Mouse (Mus musculus) kidney, embryonic 16.5 days (tissue): ENCODE data around the gene Yy1. TPM values are rescaled to one million over a fixed set of nuclear protein-coding genes. Genes with fewer than 3 reads are reported as not detected.

Experiments
- ATAC-seq: fragments of 200-750 bp; cut with Nextera tagmentation; 2 replicates; pipeline ENCODE4 v1.8.0; 2017; ENCODE audit warnings: moderate TSS enrichment; ENCODE audit not compliant: low FRiP score, low TSS enrichment
- H3K27ac ChIP-seq: fragments of 300-500 bp; sonication (generic); 2 replicates; pipeline ENCODE4 v1.5.1; 2014; ENCODE audit warnings: low read length
- H3K27me3 ChIP-seq: fragments of 300-500 bp; sonication (generic); 2 replicates; pipeline ENCODE4 v1.6.1; 2014; ENCODE audit warnings: low read length, control low read depth, mixed read lengths; ENCODE audit not compliant: insufficient read depth
- H3K36me3 ChIP-seq: fragments of 300-500 bp; sonication (generic); 2 replicates; pipeline ENCODE4 v1.6.1; 2014; ENCODE audit warnings: low read length, control low read depth, mixed read lengths; ENCODE audit not compliant: insufficient read depth
- H3K4me1 ChIP-seq: fragments of 300-500 bp; sonication (generic); 2 replicates; pipeline ENCODE4 v1.6.1; 2014; ENCODE audit warnings: low read length, control low read depth, mixed read lengths; ENCODE audit not compliant: insufficient read depth
- H3K4me2 ChIP-seq: fragments of 300-500 bp; sonication (generic); replicated peaks from 2 replicates; pipeline ENCODE4 v1.6.1; 2014; ENCODE audit warnings: low read depth, low read length
- H3K4me3 ChIP-seq: fragments of 300-500 bp; sonication (generic); 2 replicates; pipeline ENCODE4 v1.5.1; 2014; ENCODE audit warnings: mild to moderate bottlenecking, low read length
- H3K9ac ChIP-seq: fragments of 300-500 bp; sonication (generic); replicated peaks from 2 replicates; pipeline ENCODE4 v1.6.1; 2014; ENCODE audit warnings: low read length
- H3K9me3 ChIP-seq: fragments of 300-500 bp; sonication (generic); 2 replicates; pipeline ENCODE4 v1.6.1; 2016; ENCODE audit warnings: low read length, control low read depth
- WGBS: fragments of 180-500 bp; shearing (Covaris S2); extraction: QIAGEN DNeasy Blood & Tissue Kit; methylation state at CpG from one replicate; pipeline ENCODE4 v1.1.7; 2014; 5-methylcytosine and 5-hydroxymethylcytosine counted together
- polyA plus RNA-seq: library from polyadenylated mRNA; unstranded; fragments of >200 nt; fragmentation: Nextera tagmentation; extraction: Ambion mirVana; gene quantifications from 2 replicates; pipeline ENCODE4 v1.2.1, GENCODE M21; 2015

Gene Yy1
- polyA plus RNA-seq, 1 experiment from 2014 or later, result 16.9 TPM

GRCm38 (mm10) chr12:108831966-108832643, 39.3 kb downstream of the Yy1 start:
- Histone ChIP-seq H3K9me3 (no peaks in the 10 kb centered on the region), H3K36me3 (peaks cover 11% of the 10 kb centered on the region), H3K9ac (no peak overlapping the region; the same call in 1 of the 2 replicates), H3K4me2 (no peak overlapping the region), H3K4me1 (peaks cover 34% of the 10 kb centered on the region), H3K27ac (0 out of 2 replicates have a peak overlapping the region, but pooled peaks have one; percentile 12), H3K4me3 (no peak overlapping the region), H3K27me3 (no peaks in the 10 kb centered on the region)
- 38% methylated on average over 9 of the region's 9 CpGs for WGBS
- ATAC-seq, result no peak

DNA sequence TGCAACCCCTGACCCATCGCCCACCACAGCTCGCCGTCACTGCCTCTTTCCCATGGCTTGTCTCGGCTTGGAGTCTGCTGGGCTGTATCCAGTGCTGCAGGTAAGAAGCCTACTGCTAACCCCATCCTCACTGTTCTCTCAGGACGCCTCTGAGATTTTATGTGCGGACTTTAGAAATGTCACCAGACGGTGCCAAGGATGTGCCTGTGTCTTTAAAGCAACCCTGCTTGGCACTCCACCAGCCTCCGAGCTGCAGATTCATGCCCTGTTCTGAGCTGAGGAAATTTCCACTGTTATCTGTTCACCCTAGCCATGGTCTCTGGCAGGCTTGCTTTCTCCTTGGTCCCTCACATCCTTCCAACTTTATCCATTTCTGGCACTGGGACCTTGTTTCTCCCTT, 40.1 kb downstream of the Yy1 start:
- no peak overlapping the region for H3K4me2 ChIP-seq
- H3K4me1 ChIP-seq, result peaks cover 41% of the 10 kb centered on the region
- H3K9me3 ChIP-seq, result no peaks in the 10 kb centered on the region
- H3K27me3 ChIP-seq, result no peaks in the 10 kb centered on the region
- no peak for ATAC-seq
- no peak overlapping the region for H3K9ac ChIP-seq
- 76% methylated on average over 8 of the region's 8 CpGs for WGBS
- 0 out of 2 replicates have a peak overlapping the region, but pooled peaks have one; percentile 12 for H3K27ac ChIP-seq
- H3K36me3 ChIP-seq, result peaks cover 6% of the 10 kb centered on the region
- H3K4me3 ChIP-seq, result no peak overlapping the region

DNA sequence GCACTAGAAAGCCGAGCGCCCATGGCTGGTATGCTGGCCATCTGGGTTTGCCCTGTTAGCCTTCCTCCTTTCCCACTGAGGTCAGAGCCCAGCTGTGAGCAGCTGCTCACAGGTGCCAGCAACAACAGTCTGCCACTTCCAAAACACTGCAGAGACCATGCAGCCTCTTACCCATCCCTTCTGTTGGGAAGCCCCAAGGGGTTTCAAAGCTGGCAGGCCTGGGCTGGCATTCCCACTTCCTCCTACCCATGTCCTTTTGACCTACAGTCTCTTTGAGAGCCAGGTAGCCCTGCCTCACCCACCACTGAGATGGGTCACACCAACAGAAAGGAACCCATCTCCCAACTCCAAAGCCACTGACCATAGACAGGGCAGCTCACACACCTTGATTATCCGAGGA, 40.6 kb downstream of the Yy1 start:
- no peak for ATAC-seq
- no peak overlapping the region for H3K9ac ChIP-seq
- WGBS, result 91% methylated on average over 3 of the region's 3 CpGs
- H3K4me2 ChIP-seq, result no peak overlapping the region
- no peak overlapping the region for H3K4me3 ChIP-seq
- H3K9me3 ChIP-seq, result no peaks in the 10 kb centered on the region
- no peaks in the 10 kb centered on the region for H3K27me3 ChIP-seq
- H3K27ac ChIP-seq, result no peak overlapping the region
- H3K4me1 ChIP-seq, result peaks cover 47% of the 10 kb centered on the region
- peaks cover under 1% of the 10 kb centered on the region; the same call in 1 of the 2 replicates for H3K36me3 ChIP-seq

DNA sequence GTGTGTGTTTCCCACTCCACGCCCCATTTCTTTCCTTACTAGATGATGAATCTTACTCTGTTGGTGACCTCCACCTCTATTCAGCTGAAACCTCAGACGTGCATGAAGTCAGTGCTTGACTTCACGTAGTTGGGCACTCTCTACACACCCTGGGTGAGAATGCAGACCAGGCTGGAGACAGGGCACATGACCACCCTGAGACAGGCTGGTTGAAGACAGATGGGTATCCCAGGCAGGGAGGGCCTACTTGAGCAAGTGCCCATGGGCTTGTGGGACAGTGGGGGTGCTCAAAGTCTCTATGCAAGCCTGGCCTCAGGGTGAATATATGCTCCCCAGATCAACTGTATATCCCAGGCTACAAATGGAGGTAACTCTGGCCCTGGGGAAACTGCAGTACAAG, 41.6 kb downstream of the Yy1 start:
- H3K27ac ChIP-seq, result no peak overlapping the region
- H3K4me3 ChIP-seq, result no peak overlapping the region
- 0 out of 2 replicates have a peak overlapping the region, but pooled peaks have one; percentile 97 for H3K4me2 ChIP-seq
- no peaks in the 10 kb centered on the region for H3K36me3 ChIP-seq
- H3K9me3 ChIP-seq, result no peaks in the 10 kb centered on the region
- H3K9ac ChIP-seq, result no peak overlapping the region
- ATAC-seq, result no peak
- H3K4me1 ChIP-seq, result peaks cover 47% of the 10 kb centered on the region
- H3K27me3 ChIP-seq, result no peaks in the 10 kb centered on the region
- 62% methylated on average over 3 of the region's 3 CpGs for WGBS

GRCm38 (mm10) chr12:108834786-108835185, 42.0 kb downstream of the Yy1 start:
- no peaks in the 10 kb centered on the region for H3K9me3 ChIP-seq
- peak overlapping the region; percentile 97 for H3K4me2 ChIP-seq
- peaks cover 49% of the 10 kb centered on the region for H3K4me1 ChIP-seq
- H3K9ac ChIP-seq, result peak overlapping the region; percentile 91
- ATAC-seq, result no peak
- 38% methylated on average over 5 of the region's 5 CpGs for WGBS
- no peak overlapping the region for H3K27ac ChIP-seq
- H3K36me3 ChIP-seq, result no peaks in the 10 kb centered on the region
- peak overlapping the region; percentile 59 for H3K4me3 ChIP-seq
- no peaks in the 10 kb centered on the region for H3K27me3 ChIP-seq

- H3K9ac ChIP-seq, result peak overlapping the region; percentile 91
- H3K36me3 ChIP-seq, result no peaks in the 10 kb centered on the region
- peaks cover 50% of the 10 kb centered on the region for H3K4me1 ChIP-seq
- no peak overlapping the region; the same call in 1 of the 2 replicates for H3K27ac ChIP-seq
- ATAC-seq, result peak; percentile 8
- WGBS, result 2% methylated on average over 51 of the region's 51 CpGs
- no peaks in the 10 kb centered on the region for H3K27me3 ChIP-seq
- H3K4me2 ChIP-seq, result peak overlapping the region; percentile 97
- no peaks in the 10 kb centered on the region for H3K9me3 ChIP-seq
- H3K4me3 ChIP-seq, result peak overlapping the region; percentile 59
Observed at GRCm38 (mm10) chr12:108835208-108835839, 42.6 kb downstream of the Yy1 start.

DNA sequence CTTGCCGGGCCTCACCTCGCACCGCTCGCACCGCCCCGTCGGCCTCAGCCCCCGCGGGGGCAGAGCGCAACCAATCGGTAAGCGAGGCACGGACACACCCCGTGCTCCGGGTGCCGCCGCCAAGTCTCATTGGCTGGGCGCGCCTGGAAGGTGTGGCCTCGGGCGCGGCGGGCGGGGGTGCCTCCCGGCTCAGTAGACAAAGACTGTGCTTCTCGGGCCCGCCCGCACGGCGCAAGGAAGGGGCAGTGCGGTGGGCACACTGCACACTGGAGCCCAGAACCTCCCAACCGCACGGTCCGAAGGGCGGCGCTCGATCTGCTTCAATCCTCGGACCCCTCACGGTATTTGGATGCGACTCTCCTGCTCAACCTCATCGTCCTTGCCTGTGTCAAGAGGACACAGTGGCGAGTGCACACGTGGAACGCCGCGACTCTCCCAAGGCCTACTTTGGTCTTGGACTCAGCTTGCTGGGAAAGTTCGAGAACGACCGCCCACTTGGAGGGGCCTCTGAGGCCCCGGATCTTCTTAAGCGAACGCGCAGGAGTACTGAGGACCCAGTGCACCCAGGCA, 43.2 kb downstream of the Yy1 start, which contains the start of the genes Slc25a29 and Slc25a47:
Gene Slc25a29, minus strand, starts transcription at position 44 of the 570 bp plus-strand sequence.
Gene Slc25a47, plus strand, starts transcription at position 207 of the 570 bp plus-strand sequence.
- Histone ChIP-seq H3K4me3 (peak within 1 kb of the TSS; percentile 59), H3K4me1 (peaks cover 50% of the 10 kb centered on the region), H3K9me3 (no peaks in the 10 kb centered on the region), H3K36me3 (peaks cover 2% of the 10 kb centered on the region; the same call in 1 of the 2 replicates), H3K27me3 (no peaks in the 10 kb centered on the region), H3K9ac (peak within 1 kb of the TSS; percentile 91), H3K27ac (peak within 1 kb of the TSS; percentile 88), H3K4me2 (peak within 1 kb of the TSS; percentile 97)
- ATAC-seq, result peak; percentile 98
- under 1% methylated on average over 52 of the region's 53 CpGs for WGBS

DNA sequence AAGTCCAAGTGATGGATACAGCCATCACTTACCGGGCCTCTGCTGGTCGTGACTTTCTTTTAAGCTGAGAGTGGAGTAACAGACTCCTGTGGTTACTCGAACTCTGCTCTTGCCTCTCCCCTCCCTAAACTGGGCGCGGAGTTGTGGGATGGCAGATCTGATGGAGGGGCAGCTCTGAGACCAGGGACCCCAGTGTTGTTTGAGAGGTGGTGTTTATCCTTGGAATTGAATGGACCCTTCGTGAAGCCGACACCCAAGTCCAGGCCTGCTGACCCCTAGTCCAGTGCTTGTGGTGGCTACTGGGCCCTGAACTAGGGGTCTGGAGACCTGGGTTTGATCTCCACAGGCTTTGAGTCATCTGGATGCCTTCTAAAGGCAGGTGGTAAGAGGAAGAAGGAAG, 43.9 kb downstream of the Yy1 start:
- Histone ChIP-seq H3K9ac (peak overlapping the region; percentile 91), H3K9me3 (no peaks in the 10 kb centered on the region), H3K27ac (peak overlapping the region; percentile 88), H3K4me2 (peak overlapping the region; percentile 97), H3K4me1 (peaks cover 52% of the 10 kb centered on the region), H3K36me3 (peaks cover 6% of the 10 kb centered on the region; the same call in 1 of the 2 replicates), H3K4me3 (peak overlapping the region; percentile 59), H3K27me3 (no peaks in the 10 kb centered on the region)
- 46% methylated on average over 7 of the region's 7 CpGs for WGBS
- no peak for ATAC-seq

DNA sequence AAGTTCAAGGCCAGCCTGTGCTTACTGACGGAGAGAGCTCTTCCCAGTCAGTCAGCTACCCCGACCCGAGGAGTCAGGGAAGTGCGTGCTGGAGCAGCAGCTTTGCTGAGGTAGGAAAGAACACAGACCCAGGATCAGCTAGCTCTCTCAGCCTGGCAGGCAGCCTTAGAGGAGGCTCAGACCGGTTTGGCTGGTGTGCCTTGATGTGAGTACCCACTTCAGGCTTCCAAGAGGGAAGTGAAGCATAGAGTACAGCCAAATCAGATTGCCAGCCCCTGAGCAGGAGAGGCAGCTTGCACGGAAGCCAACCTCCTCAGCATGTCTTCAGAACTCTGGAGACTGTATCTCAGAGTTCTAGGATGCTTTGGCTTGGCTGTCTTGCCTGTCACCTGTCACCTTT, 48.4 kb downstream of the Yy1 start:
- Histone ChIP-seq H3K4me2 (no peak overlapping the region), H3K36me3 (peaks cover 38% of the 10 kb centered on the region), H3K27ac (peak overlapping the region; percentile 35; the same call in 1 of the 2 replicates), H3K9me3 (no peaks in the 10 kb centered on the region), H3K4me3 (no peak overlapping the region), H3K27me3 (no peaks in the 10 kb centered on the region), H3K9ac (no peak overlapping the region), H3K4me1 (peaks cover 31% of the 10 kb centered on the region)
- peak; percentile 72 for ATAC-seq
- 85% methylated on average over 6 of the region's 6 CpGs for WGBS
